Mouse (Mus musculus) ZHBTc4 (cell line): Measurements from ENCODE around the gene March2.
"Not testable (repeated sequence)": the region's sequence is repeated elsewhere in the genome, so short reads cannot be mapped to it uniquely, and the experiment has no call there.

Source experiments
- DNase-seq: peaks from one replicate; pipeline ENCODE4 v3.0.0-alpha.2; 2011; ENCODE audit warnings: low read depth, low spot score

Gene March2

DNA sequence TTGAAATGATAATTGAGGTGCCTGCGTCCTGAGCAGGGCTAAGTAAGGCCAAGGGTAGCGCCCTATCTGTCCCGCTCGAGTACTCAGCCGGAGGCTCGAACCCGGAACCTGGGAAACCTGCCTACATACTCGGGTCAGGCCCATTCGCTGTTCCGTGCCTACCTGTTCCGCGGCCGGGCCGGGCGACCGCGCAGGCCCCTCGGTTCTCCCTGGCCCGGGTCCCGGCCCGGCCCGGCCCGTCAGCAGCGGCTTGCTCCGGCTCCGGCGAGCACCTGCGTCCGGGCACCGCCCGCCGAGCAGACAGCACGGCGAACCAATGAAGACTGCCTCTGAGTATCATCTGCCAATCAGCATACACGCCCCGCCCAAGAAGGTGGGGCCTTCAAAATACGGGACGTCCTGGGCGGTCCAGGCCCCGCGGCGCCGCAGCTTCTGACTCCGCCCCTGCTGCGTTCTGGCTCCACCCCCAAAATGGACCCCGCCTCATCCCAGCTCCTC is at the start of gene March2:
TSS of gene March2 (minus strand) at position 287 of the 498 bp plus-strand sequence.
- DNase-seq = peak; percentile 98

GRCm38 (mm10) chr17:33766389-33766788 is 47.9 kb upstream of the March2 start:
- DNase-seq = no peak

DNA sequence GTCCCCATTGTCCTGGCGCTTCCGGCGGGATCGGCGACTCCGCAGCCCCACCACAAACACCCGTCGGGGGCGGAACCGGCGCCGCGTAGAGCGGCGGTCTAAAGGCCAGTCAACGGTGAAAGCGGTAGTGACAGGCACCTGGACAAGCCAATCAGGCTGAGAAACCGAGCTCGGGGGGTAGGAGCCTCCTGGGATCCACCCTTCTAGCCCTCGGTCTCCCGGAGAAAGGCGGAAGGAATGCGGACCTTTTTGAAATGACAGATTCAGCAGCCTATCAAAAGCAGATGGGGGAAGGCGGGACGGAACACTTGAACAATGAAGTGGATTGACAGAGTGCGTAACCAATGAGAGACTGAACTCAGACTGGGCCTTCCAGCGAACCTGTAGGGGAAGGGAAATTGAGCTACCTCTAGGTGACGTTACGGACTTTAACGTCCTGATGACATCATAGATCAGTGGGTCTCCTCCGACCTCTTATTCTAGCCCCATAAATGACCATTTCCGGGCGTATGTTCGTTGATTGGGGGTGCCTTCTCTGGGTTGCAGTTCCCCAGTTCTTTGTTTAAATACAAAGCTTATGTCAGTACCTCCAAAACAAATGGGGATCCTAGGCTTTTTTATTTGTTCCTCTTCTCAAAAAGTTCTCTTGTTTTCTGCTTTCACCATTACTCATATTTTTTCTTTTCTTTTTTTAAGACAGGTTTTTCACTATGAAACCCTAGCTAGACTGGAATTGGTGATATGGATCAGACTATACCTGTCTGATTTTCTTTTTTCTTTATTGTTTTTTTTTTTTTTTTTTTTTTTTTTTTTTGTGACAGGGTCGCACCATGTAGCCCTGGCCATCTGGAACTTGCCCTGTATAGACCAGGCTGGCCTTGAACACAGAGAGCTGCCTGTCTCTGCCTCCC is 42.0 kb upstream of the March2 start, which contains the start of gene Rab11b:
TSS of gene Rab11b (minus strand) at position 276 of the 911 bp plus-strand sequence.
- peak; percentile 100 for DNase-seq

GRCm38 (mm10) chr17:33759767-33760254 is 41.3 kb upstream of the March2 start:
- DNase-seq = peak; percentile 96

- peak; percentile 28 for DNase-seq
Observed at GRCm38 (mm10) chr17:33757231-33757630, 38.8 kb upstream of the March2 start.

DNA sequence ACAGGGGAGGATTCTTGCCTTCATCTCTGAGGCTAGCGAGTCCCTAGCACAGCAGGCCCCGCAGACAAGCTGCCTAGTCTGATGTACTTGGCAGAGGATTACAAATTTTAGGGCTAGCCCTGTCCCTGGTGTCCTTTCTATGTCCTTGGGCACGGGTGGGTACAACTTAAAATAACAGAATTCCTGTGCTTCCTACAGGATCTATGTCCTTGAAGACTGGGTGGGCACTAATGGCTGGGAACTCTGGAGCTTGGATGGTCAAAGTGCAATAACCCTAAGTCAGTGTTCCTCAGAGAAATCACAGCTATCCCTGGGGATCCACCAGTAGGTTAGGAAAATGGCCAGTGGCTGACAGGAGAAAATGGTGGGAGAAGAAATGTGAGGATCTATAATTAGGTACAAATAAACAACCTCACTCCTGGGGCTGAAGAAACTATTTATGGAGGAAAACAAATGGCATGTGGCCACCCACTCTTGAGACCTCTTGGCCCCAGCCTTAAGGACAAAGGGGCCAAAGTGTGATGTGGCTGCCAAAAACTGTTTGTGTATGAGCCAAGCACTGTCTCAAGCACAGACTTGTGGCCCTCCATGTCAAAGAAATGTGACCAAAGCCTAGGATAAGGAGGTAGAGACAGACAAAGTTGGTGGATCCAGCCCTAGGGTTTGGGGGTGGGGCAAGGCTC is 37.8 kb upstream of the March2 start:
- no peak for DNase-seq

GRCm38 (mm10) chr17:33755418-33756107 is 37.1 kb upstream of the March2 start:
- no peak for DNase-seq

GRCm38 (mm10) chr17:33754656-33755055 is 36.2 kb upstream of the March2 start:
- DNase-seq = peak; percentile 63

DNA sequence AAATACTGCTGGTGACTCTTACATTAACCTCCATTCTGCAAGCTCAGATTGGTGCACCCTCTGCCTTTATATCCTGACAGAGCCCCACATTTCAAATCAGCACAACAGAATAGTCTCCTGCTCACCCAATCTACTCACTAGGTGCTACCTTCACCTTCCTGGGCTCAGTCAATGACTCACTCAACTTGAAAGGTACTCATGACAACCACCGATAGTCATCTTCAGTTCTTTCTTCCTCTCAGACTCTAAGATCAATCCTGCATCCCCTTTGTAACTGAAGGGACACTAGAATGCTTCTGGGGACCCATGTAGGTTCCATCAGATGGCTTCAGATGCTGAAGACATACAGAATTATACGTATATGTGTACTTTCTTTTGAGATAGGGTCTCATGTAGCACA is 33.8 kb upstream of the March2 start:
- DNase-seq = no peak

DNA sequence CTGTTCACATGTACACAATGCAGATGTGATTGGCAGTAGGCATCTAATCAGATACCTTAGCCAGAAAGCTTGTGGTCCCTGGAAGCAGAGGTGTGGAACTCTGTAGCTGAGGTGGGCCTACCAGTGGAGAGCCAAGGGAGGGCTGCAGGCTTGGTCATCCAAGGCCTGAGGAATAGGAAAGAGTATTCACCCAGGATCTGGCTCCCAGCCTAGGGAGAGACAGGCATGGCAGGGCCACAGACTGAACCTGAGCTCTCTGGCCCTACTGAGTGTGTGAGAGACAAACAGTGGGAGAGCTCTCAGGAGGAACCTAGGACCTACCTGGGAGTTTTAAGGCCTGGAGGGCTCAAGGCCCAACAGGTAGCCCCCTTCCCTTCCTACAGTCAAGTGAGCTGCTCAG is 32.7 kb upstream of the March2 start:
- DNase-seq = no peak

DNA sequence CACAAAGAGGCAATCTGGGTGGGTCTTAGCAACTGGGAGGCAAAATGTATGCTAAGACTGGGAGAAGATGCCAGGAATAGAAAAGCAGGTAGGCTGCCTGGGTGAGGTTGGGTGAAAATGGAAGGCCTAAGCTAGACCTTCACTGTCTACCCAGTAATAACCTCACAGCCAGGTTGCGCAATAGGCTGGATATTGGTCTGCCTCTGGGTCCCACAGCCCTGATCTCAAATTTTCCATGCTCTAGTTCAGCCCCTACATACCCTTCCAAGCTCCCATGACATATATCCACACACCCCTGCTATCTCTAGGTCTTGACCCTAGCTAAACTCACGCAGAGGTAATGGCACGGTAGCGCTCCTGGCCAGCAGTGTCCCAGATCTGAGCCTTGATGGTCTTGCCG is 31.0 kb upstream of the March2 start:
- DNase-seq = no peak

DNA sequence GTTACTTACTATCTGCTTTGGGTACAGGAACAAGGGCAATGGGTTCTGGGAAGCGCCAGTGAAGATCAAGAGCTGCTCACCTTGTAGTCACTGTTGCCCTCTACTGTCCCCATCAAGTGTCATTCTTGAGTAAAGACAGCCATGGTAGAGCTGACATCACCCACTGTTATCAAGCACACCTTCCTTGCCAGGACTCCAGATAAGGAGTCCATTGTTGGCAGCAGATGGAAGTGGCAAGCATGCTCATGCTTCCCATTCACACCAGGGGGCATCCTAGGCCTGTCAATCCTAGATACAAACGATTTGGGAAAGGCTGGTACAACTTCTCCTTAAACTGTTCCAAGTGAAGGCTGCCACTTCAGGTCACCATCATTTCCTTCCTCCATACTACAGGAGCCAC is 27.5 kb upstream of the March2 start:
- DNase-seq = peak; percentile 35

DNA sequence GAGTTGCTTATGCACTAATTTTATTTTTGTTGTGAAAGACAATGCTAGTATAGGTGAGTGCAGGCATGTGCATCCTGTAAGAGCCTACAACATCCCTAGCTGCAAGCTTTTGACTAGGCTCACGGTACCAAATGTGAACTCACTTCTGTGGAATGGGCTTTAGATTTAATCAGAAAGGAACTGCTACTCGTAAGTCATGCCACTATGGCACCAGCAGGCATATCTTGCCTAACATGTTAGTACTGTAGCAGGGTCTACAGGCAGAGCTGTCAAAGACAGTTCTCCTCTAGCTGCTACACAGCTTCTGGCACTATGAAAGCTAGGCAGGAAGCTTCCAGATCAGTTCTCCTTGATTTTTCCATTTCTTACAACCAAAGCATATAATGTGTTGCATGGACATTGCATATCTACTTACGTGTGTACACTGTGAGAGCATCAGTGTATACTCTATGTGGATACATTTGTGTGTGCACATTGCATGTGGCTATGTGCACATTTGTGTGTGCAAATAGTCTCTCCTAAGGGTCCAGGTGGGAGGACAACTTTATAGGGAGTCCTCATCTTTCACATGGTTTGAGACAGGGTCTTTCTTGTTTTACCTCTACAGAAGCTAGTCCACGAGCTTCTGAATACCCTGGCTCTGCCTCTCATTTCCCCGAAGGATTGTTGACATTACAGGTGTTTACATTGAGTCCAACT is 26.4 kb upstream of the March2 start:
- DNase-seq = no peak

- DNase-seq = no peak
Observed at GRCm38 (mm10) chr17:33742420-33742819, 23.9 kb upstream of the March2 start.

DNA sequence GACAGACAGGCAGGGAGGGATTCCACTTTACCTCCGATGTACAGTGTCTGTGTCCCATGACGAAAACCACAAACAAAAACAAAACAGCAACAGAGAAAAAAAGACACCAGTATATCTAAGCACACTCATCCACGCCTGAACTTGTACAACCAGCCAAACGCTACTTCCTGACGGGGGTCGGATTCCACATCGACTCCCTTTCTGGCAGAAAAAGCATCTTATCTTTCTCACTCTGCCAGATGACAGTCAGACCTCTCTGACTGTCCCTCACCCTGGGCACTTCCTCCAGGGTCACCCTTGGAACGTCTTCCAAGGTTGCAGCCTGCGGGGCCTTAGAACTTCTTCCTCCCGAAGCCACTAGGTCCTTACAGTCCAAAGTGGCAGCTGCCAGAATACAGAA is 15.1 kb upstream of the March2 start:
- DNase-seq = not testable (repeated sequence)

- not testable (repeated sequence) for DNase-seq
Observed at GRCm38 (mm10) chr17:33732556-33733083, 14.2 kb upstream of the March2 start.

DNA sequence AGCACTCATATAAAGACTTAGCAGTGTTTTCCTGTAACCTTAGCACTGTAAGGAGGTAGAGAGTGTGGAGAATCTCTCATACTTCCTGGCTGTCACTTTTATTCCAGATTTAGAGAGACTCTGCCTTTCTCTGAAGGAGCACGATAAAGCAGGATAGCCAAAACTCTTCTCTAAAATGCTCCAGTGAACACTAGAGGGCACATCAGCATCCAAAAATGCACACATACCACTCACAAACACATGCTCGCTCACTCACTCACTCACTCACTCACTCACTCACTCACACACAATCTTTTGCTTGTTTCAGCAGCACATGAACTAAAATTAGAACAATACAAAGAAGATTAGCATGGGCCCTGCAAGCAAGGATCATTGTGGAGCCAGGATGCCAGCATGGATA is 10.7 kb upstream of the March2 start:
- DNase-seq = no peak

DNA sequence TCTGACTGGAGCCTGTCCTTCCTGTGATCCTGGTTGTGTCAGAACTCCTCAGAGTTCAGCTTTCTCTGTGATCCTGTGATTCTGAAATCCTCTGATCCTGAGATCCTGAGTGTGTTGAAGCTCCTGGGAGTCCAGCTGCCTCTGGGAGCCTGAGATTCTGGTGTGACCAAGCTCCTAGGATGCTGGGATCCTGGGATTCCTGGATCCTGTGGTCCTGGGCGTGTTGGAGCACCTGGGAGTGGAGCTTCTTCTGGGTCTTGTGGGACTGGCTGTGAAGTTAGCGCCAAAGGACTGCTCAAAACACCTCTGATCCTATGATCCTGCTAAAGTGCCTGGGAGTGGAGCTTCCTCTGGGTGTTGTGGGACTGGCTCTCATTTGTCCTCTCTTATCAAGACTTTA is 9.9 kb upstream of the March2 start:
- no peak for DNase-seq

DNA sequence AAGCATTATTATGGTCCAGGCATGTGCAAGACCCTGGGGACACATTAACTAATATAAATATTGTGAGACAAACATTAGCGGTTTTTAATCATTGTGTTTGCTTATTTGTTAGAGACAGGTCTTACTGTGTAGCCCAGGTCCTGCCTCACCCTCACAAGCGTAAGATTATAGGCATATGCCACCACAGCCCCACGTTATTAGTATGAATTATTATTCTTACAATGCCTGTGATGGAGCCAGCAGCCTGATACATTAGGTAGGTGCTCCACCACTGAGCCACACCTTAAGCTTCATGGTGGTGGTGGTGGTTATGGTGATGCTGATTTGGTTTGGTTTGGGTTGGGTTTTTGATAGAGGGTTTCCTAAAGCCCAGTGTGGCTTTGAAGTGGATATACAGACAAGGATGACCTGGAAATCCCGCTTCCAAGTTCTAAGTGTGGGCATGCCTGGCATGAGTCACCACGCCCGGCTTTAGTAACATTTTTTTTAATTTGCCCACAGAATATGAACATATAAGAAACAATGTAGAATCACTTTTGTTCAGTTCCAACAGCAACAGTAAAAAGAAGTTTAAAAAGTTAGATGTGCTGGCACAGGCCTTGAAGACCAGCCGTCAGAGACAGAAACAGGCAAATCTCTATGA is 1.4 kb upstream of the March2 start:
- DNase-seq = no peak

- no peak for DNase-seq
Observed at GRCm38 (mm10) chr17:33718944-33719725, 665 bp upstream of the March2 start.
